Mouse (Mus musculus) MEL (cell line): ENCODE data around the gene Nisch. TPM values are rescaled to one million over a fixed set of nuclear protein-coding genes. Genes with fewer than 3 reads are reported as not detected.

ENCODE experiments used
- DNase-seq: peaks from one replicate; pipeline ENCODE4 v3.0.0; 2011; ENCODE audit warnings: low read depth, low spot score
- H3K27ac ChIP-seq: 2 replicates; pipeline ENCODE4 v1.5.1; 2012; ENCODE audit warnings: low read depth, mild to moderate bottlenecking, control low read depth, low read length, moderate library complexity; ENCODE audit not compliant: control insufficient read depth
- H3K27me3 ChIP-seq, 2 experiments: fragments of 150-350 bp in 1 of 2; sonication (generic) in 1 of 2; 2 replicates each; pipeline ENCODE4 v1.6.1; 2012; ENCODE audit warnings: low read length in 2 of 2, mild to moderate bottlenecking in 2 of 2, improper control_type of control experiment in 1 of 2, moderate library complexity in 1 of 2; ENCODE audit not compliant: insufficient read depth in 2 of 2, control insufficient read depth in 1 of 2
- H3K36me3 ChIP-seq, 2 experiments: 2 replicates each; pipeline ENCODE4 v1.6.1; 2012 to 2014; ENCODE audit warnings: low read length in 2 of 2, improper control_type of control experiment in 1 of 2, inconsistent platforms in 1 of 2, mild to moderate bottlenecking in 1 of 2; ENCODE audit not compliant: insufficient read depth in 2 of 2, control insufficient read depth in 1 of 2
- H3K4me1 ChIP-seq, 2 experiments: fragments of 150-350 bp in 1 of 2; sonication (generic) in 1 of 2; 2 replicates each; pipeline ENCODE4 v1.6.1; 2012; ENCODE audit warnings: low read length in 2 of 2, improper control_type of control experiment in 1 of 2, mild to moderate bottlenecking in 1 of 2; ENCODE audit not compliant: insufficient read depth in 2 of 2, control insufficient read depth in 1 of 2
- H3K4me3 ChIP-seq, 2 experiments: fragments of 150-350 bp in 1 of 2; sonication (generic) in 1 of 2; 2 replicates each; pipeline ENCODE4 v1.5.1; 2012; ENCODE audit warnings: low read depth in 2 of 2, low read length in 2 of 2, mild to moderate bottlenecking in 2 of 2, moderate library complexity in 2 of 2, control low read depth in 1 of 2, improper control_type of control experiment in 1 of 2; ENCODE audit not compliant: control insufficient read depth in 1 of 2, insufficient read depth in 1 of 2
- H3K79me2 ChIP-seq: 2 replicates; pipeline ENCODE4 v1.6.1; 2012; ENCODE audit warnings: mild to moderate bottlenecking, low read length, moderate library complexity; ENCODE audit not compliant: control insufficient read depth, poor library complexity, insufficient read depth
- H3K9ac ChIP-seq: 2 replicates; pipeline ENCODE4 v1.6.1; 2012; ENCODE audit warnings: low read depth, mild to moderate bottlenecking, control low read depth, low read length, moderate library complexity; ENCODE audit not compliant: control insufficient read depth, poor library complexity, severe bottlenecking
- H3K9me3 ChIP-seq: fragments of 150-350 bp; sonication (generic); replicated peaks from 2 replicates; pipeline ENCODE4 v1.6.1; 2012; ENCODE audit warnings: mild to moderate bottlenecking, low read length, improper control_type of control experiment, moderate library complexity; ENCODE audit not compliant: insufficient read depth
- CHD1 ChIP-seq: IDR thresholded peaks from 2 replicates; pipeline ENCODE4 v1.6.1; 2012; ENCODE audit warnings: low read depth, mild to moderate bottlenecking, inconsistent platforms, low read length, improper control_type of control experiment
- E2F4 ChIP-seq: IDR thresholded peaks from 2 replicates; pipeline ENCODE4 v1.6.1; 2011; ENCODE audit warnings: low read depth, low read length, improper control_type of control experiment, borderline replicate concordance
- ELF1 ChIP-seq: IDR thresholded peaks from 2 replicates; pipeline ENCODE4 v1.6.1; 2014; ENCODE audit warnings: low read depth, mild to moderate bottlenecking, inconsistent platforms, low read length, improper control_type of control experiment, moderate library complexity
- EP300 ChIP-seq, 2 experiments: IDR thresholded peaks; 2 replicates each; pipeline ENCODE4 v1.6.1; 2011; ENCODE audit warnings: improper control_type of control experiment in 2 of 2, low read length in 2 of 2, low read depth in 1 of 2, mild to moderate bottlenecking in 1 of 2
- ETS1 ChIP-seq: IDR thresholded peaks from 2 replicates; pipeline ENCODE4 v1.6.1; 2012; ENCODE audit warnings: low read depth, mild to moderate bottlenecking, inconsistent platforms, low read length, improper control_type of control experiment, moderate library complexity
- GABPA ChIP-seq: IDR thresholded peaks from 2 replicates; pipeline ENCODE4 v1.6.1; 2012; ENCODE audit warnings: low read depth, mild to moderate bottlenecking, inconsistent platforms, low read length, improper control_type of control experiment, moderate library complexity
- GATA1 ChIP-seq: IDR thresholded peaks from 2 replicates; pipeline ENCODE4 v1.6.1; 2011; ENCODE audit warnings: low read depth, low read length, improper control_type of control experiment
- JUND ChIP-seq: IDR thresholded peaks from 2 replicates; pipeline ENCODE4 v1.6.1; 2011; ENCODE audit warnings: low read depth, mild to moderate bottlenecking, improper control_type of control experiment, low read length
- KAT2A ChIP-seq: conservative IDR thresholded peaks from 2 replicates; pipeline ENCODE4 v1.6.1; 2012; ENCODE audit warnings: low read depth, low read length, improper control_type of control experiment, inconsistent platforms
- MAFK ChIP-seq: IDR thresholded peaks from 2 replicates; pipeline ENCODE4 v1.6.1; 2011; ENCODE audit warnings: low read depth, mild to moderate bottlenecking, low read length, improper control_type of control experiment, borderline replicate concordance
- MAX ChIP-seq: IDR thresholded peaks from 2 replicates; pipeline ENCODE4 v1.6.1; 2011; ENCODE audit warnings: low read length, improper control_type of control experiment
- MAZ ChIP-seq: IDR thresholded peaks from 2 replicates; pipeline ENCODE4 v1.6.1; 2012; ENCODE audit warnings: low read depth, mild to moderate bottlenecking, inconsistent platforms, low read length, improper control_type of control experiment
- MEF2A ChIP-seq: IDR thresholded peaks from 2 replicates; pipeline ENCODE4 v1.6.1; 2014; ENCODE audit warnings: low read depth, mild to moderate bottlenecking, inconsistent platforms, low read length, improper control_type of control experiment; ENCODE audit not compliant: poor library complexity, insufficient replicate concordance, severe bottlenecking; ENCODE audit errors: extremely low read depth
- MYB ChIP-seq: IDR thresholded peaks from 2 replicates; pipeline ENCODE4 v1.6.1; 2011; ENCODE audit warnings: mild to moderate bottlenecking, low read depth, low read length, improper control_type of control experiment
- MYC ChIP-seq: IDR thresholded peaks from 2 replicates; pipeline ENCODE4 v1.6.1; 2011; ENCODE audit warnings: low read depth, mild to moderate bottlenecking, low read length, improper control_type of control experiment, moderate library complexity
- NELFE ChIP-seq: IDR thresholded peaks from 2 replicates; pipeline ENCODE4 v1.6.1; 2011; ENCODE audit warnings: low read depth, low read length, improper control_type of control experiment
- NRF1 ChIP-seq: IDR thresholded peaks from 2 replicates; pipeline ENCODE4 v1.6.1; 2014; ENCODE audit warnings: low read depth, mild to moderate bottlenecking, inconsistent platforms, low read length, improper control_type of control experiment, moderate library complexity; ENCODE audit not compliant: poor library complexity, insufficient read depth, severe bottlenecking
- POLR2A ChIP-seq, 2 experiments: IDR thresholded peaks; 2 replicates each; pipeline ENCODE4 v1.6.1; 2011 to 2012; ENCODE audit warnings: low read length in 2 of 2, mild to moderate bottlenecking in 2 of 2, control low read depth in 1 of 2, improper control_type of control experiment in 1 of 2, low read depth in 1 of 2, moderate library complexity in 1 of 2; ENCODE audit not compliant: control insufficient read depth in 1 of 2, insufficient read depth in 1 of 2, poor library complexity in 1 of 2
- POLR2AphosphoS2 ChIP-seq: IDR thresholded peaks from 2 replicates; pipeline ENCODE4 v1.6.1; 2011; ENCODE audit warnings: low read length, improper control_type of control experiment
- POLR2AphosphoS5 ChIP-seq: IDR thresholded peaks from 2 replicates; pipeline ENCODE4 v1.6.1; 2012; ENCODE audit warnings: low read depth, borderline replicate concordance, mild to moderate bottlenecking, inconsistent platforms, low read length, moderate library complexity, mixed read lengths
- RAD21 ChIP-seq: IDR thresholded peaks from 2 replicates; pipeline ENCODE4 v1.6.1; 2011; ENCODE audit warnings: mild to moderate bottlenecking, low read depth, low read length, improper control_type of control experiment
- RCOR1 ChIP-seq: IDR thresholded peaks from 2 replicates; pipeline ENCODE4 v1.6.1; 2012; ENCODE audit warnings: low read depth, mild to moderate bottlenecking, inconsistent platforms, low read length, improper control_type of control experiment
- SIN3A ChIP-seq: IDR thresholded peaks from 2 replicates; pipeline ENCODE4 v1.6.1; 2012; ENCODE audit warnings: low read length, improper control_type of control experiment, inconsistent platforms
- SMC3 ChIP-seq: IDR thresholded peaks from 2 replicates; pipeline ENCODE4 v1.6.1; 2011; ENCODE audit warnings: low read depth, low read length, improper control_type of control experiment
- TAL1 ChIP-seq: IDR thresholded peaks from 2 replicates; pipeline ENCODE4 v1.6.1; 2012; ENCODE audit warnings: mild to moderate bottlenecking, inconsistent platforms, low read length, moderate library complexity, mixed read lengths
- UBTF ChIP-seq: IDR thresholded peaks from 2 replicates; pipeline ENCODE4 v1.6.1; 2012; ENCODE audit warnings: low read depth, mild to moderate bottlenecking, inconsistent platforms, low read length, improper control_type of control experiment, moderate library complexity, borderline replicate concordance; ENCODE audit not compliant: insufficient read depth
- USF1 ChIP-seq: IDR thresholded peaks from 2 replicates; pipeline ENCODE4 v1.6.1; 2014; ENCODE audit warnings: low read depth, mild to moderate bottlenecking, inconsistent platforms, low read length, improper control_type of control experiment, moderate library complexity
- ZC3H11A ChIP-seq: IDR thresholded peaks from 2 replicates; pipeline ENCODE4 v1.6.1; 2012; ENCODE audit warnings: low read depth, mild to moderate bottlenecking, inconsistent platforms, low read length, improper control_type of control experiment
- ZKSCAN1 ChIP-seq: IDR thresholded peaks from 2 replicates; pipeline ENCODE4 v1.6.1; 2012; ENCODE audit warnings: low read depth, mild to moderate bottlenecking, inconsistent platforms, low read length, improper control_type of control experiment, moderate library complexity
- ZNF384 ChIP-seq: IDR thresholded peaks from 2 replicates; pipeline ENCODE4 v1.6.1; 2012; ENCODE audit warnings: low read depth, mild to moderate bottlenecking, inconsistent platforms, low read length, improper control_type of control experiment
- polyA plus RNA-seq, 2 experiments: library from polyadenylated mRNA; stranded (reverse) in 1 of 2; unstranded in 1 of 2; fragments of >175 nt in 1 of 2; fragments of >200 nt in 1 of 2; gene quantifications; 2 replicates each; pipeline versions ENCODE4 v1.2.1 to v1.2.4; 2012; ENCODE audit warnings: low replicate concordance in 2 of 2, low read depth in 1 of 2; ENCODE audit not compliant: insufficient read length in 2 of 2, insufficient read depth in 1 of 2, missing spikeins in 1 of 2
- total RNA-seq: library from RNA; depleted of rRNA; stranded (reverse); fragments of 300-350 nt; gene quantifications from 2 replicates; pipeline ENCODE4 v1.2.3, GENCODE M21; 2012

Gene Nisch
- total and polyA plus RNA-seq, 3 experiments, result 53.0 to 154 TPM; not detected in 1

DNA sequence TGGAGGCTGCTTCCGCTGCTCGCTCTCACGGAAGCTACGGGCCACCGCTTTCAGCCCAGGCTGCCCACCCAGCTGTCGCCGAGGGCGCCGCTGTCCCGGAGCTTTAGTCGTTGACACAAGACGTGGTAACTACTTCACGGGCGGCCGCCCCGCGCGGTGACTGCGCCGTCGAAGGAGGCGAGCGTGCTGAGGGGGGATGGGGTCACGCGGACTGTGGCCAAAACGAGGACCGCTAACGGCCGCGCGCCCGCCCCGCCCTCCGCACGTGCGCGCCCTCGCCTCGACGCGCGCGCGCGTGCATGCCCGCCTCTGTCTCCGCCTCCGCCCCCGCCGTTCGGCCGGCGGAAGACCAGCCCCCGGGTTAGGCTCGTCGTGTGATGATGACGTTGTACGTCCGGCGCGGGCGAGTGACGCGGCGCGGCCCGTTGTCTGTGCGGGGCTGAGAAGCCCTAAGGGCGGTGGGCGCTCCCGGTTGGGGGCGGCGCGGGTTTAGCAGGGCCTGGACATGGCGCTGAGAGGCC, 34.4 kb upstream of the Nisch start, which contains the start of the genes Phf7 and Bap1 (continued):
- peak; percentile 53 for TF ChIP-seq SIN3A
- peak; percentile 81 for TF ChIP-seq ELF1
- peak; percentile 79 for TF ChIP-seq POLR2AphosphoS2
- no peak for TF ChIP-seq MEF2A
- TF ChIP-seq RCOR1, result no peak
- TF ChIP-seq GATA1, result no peak
- peak; percentile 70; the same call in 1 of the 2 replicates for TF ChIP-seq KAT2A
- 0 out of 2 replicates have a peak, but pooled peaks have one; percentile 19 for TF ChIP-seq ZC3H11A
- TF ChIP-seq RAD21, result no peak
- peak; percentile 69 for TF ChIP-seq MYB
- peak; percentile 55; the same call in 1 of the 2 replicates for TF ChIP-seq NRF1
- TF ChIP-seq USF1, result peak; percentile 71

GRCm38 (mm10) chr14:31250222-31251083, 33.7 kb upstream of the Nisch start:
- Histone ChIP-seq H3K79me2 (peaks cover 20% of the 10 kb centered on the region), H3K4me1 (peaks cover 3 to 14% of the 10 kb centered on the region in 2 experiments; a peak in 3 of 4 replicates), H3K27me3 (no peaks in the 10 kb centered on the region), H3K27ac (peak overlapping the region; percentile 97), H3K9ac (peak overlapping the region; percentile 99), H3K36me3 (peaks cover 3 to 13% of the 10 kb centered on the region in 2 experiments; a peak in 3 of 4 replicates), H3K4me3 (peak overlapping the region; percentile 76 to 99), H3K9me3 (no peaks in the 10 kb centered on the region)
- peak; percentile 90 for DNase-seq
- TF ChIP-seq MAFK (0 out of 2 replicates have a peak, but pooled peaks have one; percentile 47), GABPA (no peak), NRF1 (no peak), MAZ (no peak), POLR2A (IDR thresholded peaks at IDR 0.05; ENCODE audit: control insufficient read depth in 1 of 2, insufficient read depth in 1 of 2, low read depth in 1 of 2, low read length in 2 of 2, poor library complexity in 1 of 2) (no peak; a peak in 1 of 4 replicates), TAL1 (no peak), ZC3H11A (no peak), ZKSCAN1 (no peak), NELFE (no peak; the same call in 1 of the 2 replicates), POLR2AphosphoS5 (no peak), JUND (no peak), ETS1 (0 out of 2 replicates have a peak, but pooled peaks have one; percentile 17), MAX (no peak), ELF1 (peak; percentile 38; the same call in 1 of the 2 replicates), UBTF (no peak), ZNF384 (no peak), MYC (peak; percentile 59; the same call in 1 of the 2 replicates), CHD1 (peak; percentile 80; the same call in 1 of the 2 replicates), MYB (0 out of 2 replicates have a peak, but pooled peaks have one; percentile 22), RCOR1 (0 out of 2 replicates have a peak, but pooled peaks have one; percentile 10), SMC3 (no peak), EP300 (IDR thresholded peaks at IDR 0.05; ENCODE audit: low read depth in 1 of 2, low read length in 2 of 2) (no peak), E2F4 (no peak)
